Mouse (Mus musculus) embryonic facial prominence, embryonic 14.5 days (tissue): Measurements from ENCODE around the gene Lrrc17. TPM values are rescaled to one million over a fixed set of nuclear protein-coding genes. Genes with fewer than 3 reads are reported as not detected.

Source experiments
- ATAC-seq: fragments of 200-750 bp; cut with Nextera tagmentation; 2 replicates; pipeline ENCODE4 v1.8.0; 2017; ENCODE audit warnings: low read depth, moderate number of reproducible peaks, moderate TSS enrichment
- DNase-seq: peaks from one replicate; pipeline ENCODE4 v3.0.0-alpha.2; 2015; ENCODE audit warnings: low spot score
- H3K27ac ChIP-seq: fragments of 300-500 bp; sonication (generic); replicated peaks from 2 replicates; pipeline ENCODE4 v1.5.1; 2014; ENCODE audit warnings: low read depth, mild to moderate bottlenecking, low read length, moderate library complexity
- H3K27me3 ChIP-seq: fragments of 300-500 bp; sonication (generic); replicated peaks from 2 replicates; pipeline ENCODE4 v1.6.1; 2014; ENCODE audit warnings: low read length; ENCODE audit not compliant: control insufficient read depth, insufficient read depth
- H3K36me3 ChIP-seq: fragments of 300-500 bp; sonication (generic); 2 replicates; pipeline ENCODE4 v1.6.1; 2014; ENCODE audit warnings: low read length, mixed read lengths; ENCODE audit not compliant: control insufficient read depth, insufficient read depth
- H3K4me1 ChIP-seq: fragments of 300-500 bp; sonication (generic); 2 replicates; pipeline ENCODE4 v1.6.1; 2014; ENCODE audit warnings: antibody characterized with exemption, low read length; ENCODE audit not compliant: control insufficient read depth, insufficient read depth
- H3K4me2 ChIP-seq: fragments of 300-500 bp; sonication (generic); 2 replicates; pipeline ENCODE4 v1.6.1; 2014; ENCODE audit warnings: low read depth, mild to moderate bottlenecking, low read length, moderate library complexity, mixed read lengths
- H3K4me3 ChIP-seq: fragments of 300-500 bp; sonication (generic); 2 replicates; pipeline ENCODE4 v1.5.1; 2014; ENCODE audit warnings: low read depth, mild to moderate bottlenecking, low read length
- H3K9ac ChIP-seq: fragments of 300-500 bp; sonication (generic); 2 replicates; pipeline ENCODE4 v1.6.1; 2014; ENCODE audit warnings: low read depth, mild to moderate bottlenecking, low read length, moderate library complexity, mixed read lengths
- H3K9me3 ChIP-seq: fragments of 300-500 bp; sonication (generic); 2 replicates; pipeline ENCODE4 v1.6.1; 2016; ENCODE audit warnings: low read length; ENCODE audit not compliant: control insufficient read depth
- WGBS: fragments of 180-500 bp; shearing (Covaris S2); extraction: QIAGEN DNeasy Blood & Tissue Kit; methylation state at CpG from one replicate; pipeline ENCODE4 v1.1.7; 2014; 5-methylcytosine and 5-hydroxymethylcytosine counted together
- polyA plus RNA-seq: library from polyadenylated mRNA; unstranded; fragments of >200 nt; fragmentation: Nextera tagmentation; extraction: Ambion mirVana; gene quantifications from 2 replicates; pipeline ENCODE4 v1.2.1, GENCODE M21; 2014

Lrrc17 gene
- polyA plus RNA-seq, 1 experiment from 2014 or later = 138 TPM

- ATAC-seq = no peak
- Histone ChIP-seq H3K36me3 (peaks cover 64% of the 10 kb centered on the region), H3K4me1 (0 out of 2 replicates have a peak, but pooled peaks cover under 1% of the 10 kb centered on the region), H3K4me2 (no peak overlapping the region), H3K4me3 (no peak overlapping the region), H3K9me3 (no peaks in the 10 kb centered on the region), H3K9ac (no peak overlapping the region), H3K27me3 (no peaks in the 10 kb centered on the region), H3K27ac (no peak overlapping the region)
- DNase-seq = no peak
- 72% methylated on average over 3 of the region's 3 CpGs for WGBS
Observed at GRCm38 (mm10) chr5:21572764-21573416, 29.5 kb downstream of the Lrrc17 start.

- 67% methylated on average over 21 of the region's 21 CpGs for WGBS
- H3K27ac ChIP-seq = no peak overlapping the region
Observed at GRCm38 (mm10) chr5:21574386-21575209, 31.2 kb downstream of the Lrrc17 start.

DNA sequence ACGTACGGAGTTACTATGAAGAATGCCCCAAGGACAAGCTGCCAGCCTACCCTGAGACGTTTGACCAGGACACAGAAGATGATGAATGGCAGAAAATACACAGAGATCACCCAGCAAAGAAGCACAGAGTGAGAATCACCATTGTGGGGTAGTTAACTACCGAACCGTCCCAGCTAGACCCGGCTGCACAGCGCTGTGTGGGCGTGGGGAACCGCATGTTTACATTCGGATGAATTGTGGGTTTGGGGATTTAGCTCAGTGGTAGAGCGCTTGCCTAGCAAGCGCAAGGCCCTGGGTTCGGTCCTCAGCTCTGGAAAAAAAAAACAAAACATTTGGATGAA, 31.8 kb downstream of the Lrrc17 start:
- no peak for ATAC-seq

More at GRCm38 (mm10) chr5:21574386-21575209, 31.2 kb downstream of the Lrrc17 start:
- peaks cover 60% of the 10 kb centered on the region for H3K36me3 ChIP-seq
- no peaks in the 10 kb centered on the region for H3K9me3 ChIP-seq
- no peaks in the 10 kb centered on the region for H3K4me1 ChIP-seq
- no peaks in the 10 kb centered on the region for H3K27me3 ChIP-seq
- no peak for ATAC-seq
- no peak overlapping the region for H3K4me2 ChIP-seq
- DNase-seq = no peak
- no peak overlapping the region for H3K4me3 ChIP-seq
- no peak overlapping the region for H3K9ac ChIP-seq

DNA sequence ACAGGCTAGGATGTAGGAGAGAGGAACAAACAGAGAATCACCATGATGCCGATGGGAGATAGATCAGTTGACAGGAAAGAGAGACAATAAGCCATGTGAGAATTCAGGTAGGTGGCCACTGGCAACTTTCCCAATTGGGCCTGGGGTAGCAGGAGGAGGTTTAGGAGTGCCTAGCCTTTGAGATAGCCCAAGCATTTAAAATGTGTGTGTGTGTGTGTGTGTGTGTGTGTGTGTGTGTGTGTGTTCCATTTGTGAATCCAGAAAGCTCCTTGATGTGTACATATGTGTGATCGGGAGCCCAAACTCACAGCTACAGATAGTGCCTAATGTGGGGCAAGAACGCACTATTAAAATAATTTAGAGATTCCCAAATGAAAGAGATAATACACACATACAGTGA, 34.8 kb downstream of the Lrrc17 start:
- no peaks in the 10 kb centered on the region for H3K4me1 ChIP-seq
- no peak for DNase-seq
- no peaks in the 10 kb centered on the region for H3K9me3 ChIP-seq
- no peak overlapping the region for H3K4me3 ChIP-seq
- no peak overlapping the region for H3K9ac ChIP-seq
- no peaks in the 10 kb centered on the region for H3K27me3 ChIP-seq
- H3K27ac ChIP-seq = no peak overlapping the region
- no peak for ATAC-seq
- H3K36me3 ChIP-seq = peaks cover 33% of the 10 kb centered on the region
- no peak overlapping the region for H3K4me2 ChIP-seq
- 92% methylated on average over 3 of the region's 3 CpGs for WGBS

More for the DNA sequence above, 31.8 kb downstream of the Lrrc17 start:
- DNase-seq = no peak
- Histone ChIP-seq H3K9me3 (no peaks in the 10 kb centered on the region), H3K27me3 (no peaks in the 10 kb centered on the region), H3K4me2 (no peak overlapping the region), H3K36me3 (peaks cover 54% of the 10 kb centered on the region), H3K9ac (no peak overlapping the region), H3K4me1 (no peaks in the 10 kb centered on the region), H3K27ac (no peak overlapping the region), H3K4me3 (no peak overlapping the region)
- WGBS = 77% methylated on average over 13 of the region's 13 CpGs

- ATAC-seq = no peak
- peak; percentile 45 for DNase-seq
- Histone ChIP-seq H3K4me3 (no peak overlapping the region), H3K9me3 (no peaks in the 10 kb centered on the region), H3K4me1 (no peaks in the 10 kb centered on the region), H3K27ac (no peak overlapping the region), H3K27me3 (no peaks in the 10 kb centered on the region), H3K4me2 (no peak overlapping the region), H3K36me3 (no peaks in the 10 kb centered on the region), H3K9ac (no peak overlapping the region)
- WGBS = 53% methylated on average over 6 of the region's 6 CpGs
Observed at GRCm38 (mm10) chr5:21586763-21587162, 43.4 kb downstream of the Lrrc17 start.

DNA sequence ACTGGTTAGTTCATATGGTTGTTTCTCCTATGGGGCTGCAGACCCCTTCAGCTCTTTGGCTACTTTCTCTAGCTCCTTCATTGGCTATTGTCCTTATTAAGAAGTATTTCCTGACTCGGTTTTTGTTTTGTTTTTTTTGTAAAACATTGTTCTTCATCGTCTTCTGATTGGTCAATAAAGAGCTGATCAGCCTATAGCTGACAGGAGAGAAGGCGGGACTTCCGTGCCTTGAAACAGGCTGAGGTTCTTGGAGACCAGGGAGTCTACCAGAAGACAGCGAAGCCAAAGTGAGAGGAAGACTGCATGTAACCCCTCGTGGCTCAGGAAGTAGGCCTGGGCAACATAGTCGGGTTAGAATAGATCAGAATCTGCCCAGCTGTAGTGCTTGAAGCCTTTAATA, 44.3 kb downstream of the Lrrc17 start:
- ATAC-seq = no peak
- Histone ChIP-seq H3K4me3 (no peak overlapping the region), H3K9me3 (no peaks in the 10 kb centered on the region), H3K27me3 (no peaks in the 10 kb centered on the region), H3K27ac (no peak overlapping the region), H3K4me2 (no peak overlapping the region), H3K9ac (no peak overlapping the region), H3K4me1 (peaks cover 3% of the 10 kb centered on the region; the same call in 1 of the 2 replicates), H3K36me3 (no peaks in the 10 kb centered on the region)
- DNase-seq = no peak
- 73% methylated on average over 7 of the region's 7 CpGs for WGBS

DNA sequence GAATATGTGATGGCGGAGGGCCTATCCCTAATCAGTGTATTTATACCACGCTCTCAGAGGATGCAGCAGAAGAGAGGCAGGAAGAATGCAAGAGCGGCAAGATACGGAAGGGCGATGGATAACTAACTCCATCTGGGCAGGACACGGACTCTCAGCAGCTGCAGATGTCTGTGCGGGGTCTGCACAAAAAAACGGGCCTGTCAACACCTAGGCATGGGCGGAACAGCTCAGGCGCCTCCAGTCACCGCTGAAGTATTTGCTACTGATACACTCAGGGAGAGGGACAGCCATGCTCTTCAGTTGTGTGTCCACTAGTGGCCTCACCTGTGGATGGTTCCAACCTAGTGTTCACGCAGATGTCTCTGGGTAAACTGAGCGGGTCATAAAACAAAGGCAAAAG, 44.9 kb downstream of the Lrrc17 start:
- ATAC-seq (no peak), DNase-seq (peak; percentile 39)
- Histone ChIP-seq H3K4me2 (no peak overlapping the region), H3K4me1 (peaks cover 6% of the 10 kb centered on the region; the same call in 1 of the 2 replicates), H3K27ac (no peak overlapping the region), H3K9me3 (no peaks in the 10 kb centered on the region), H3K27me3 (no peaks in the 10 kb centered on the region), H3K9ac (no peak overlapping the region), H3K4me3 (no peak overlapping the region), H3K36me3 (no peaks in the 10 kb centered on the region)
- 62% methylated on average over 13 of the region's 13 CpGs for WGBS

DNA sequence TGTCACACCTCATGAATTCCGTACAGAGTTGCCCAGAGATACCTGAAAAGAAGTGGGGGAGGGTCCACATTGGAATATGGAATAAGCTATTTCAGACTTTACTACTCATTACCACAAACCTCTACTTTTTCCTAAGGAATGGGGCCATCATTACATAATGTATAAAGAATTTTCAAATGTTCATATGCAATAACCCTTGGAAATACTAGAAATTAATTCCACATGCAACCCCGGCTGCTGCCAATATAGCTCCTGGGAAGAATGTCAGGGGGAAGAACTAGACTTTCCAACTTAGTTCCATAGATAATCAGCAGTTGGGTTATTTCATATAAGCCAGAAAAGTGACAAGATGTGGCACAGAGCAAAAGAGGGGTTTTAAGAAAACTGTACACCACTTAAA, 48.7 kb downstream of the Lrrc17 start:
- H3K27ac ChIP-seq = no peak overlapping the region
- no peak overlapping the region for H3K9ac ChIP-seq
- DNase-seq = peak; percentile 60
- no peak overlapping the region for H3K4me2 ChIP-seq
- no peaks in the 10 kb centered on the region for H3K9me3 ChIP-seq
- H3K36me3 ChIP-seq = no peaks in the 10 kb centered on the region
- no peak overlapping the region for H3K4me3 ChIP-seq
- no peaks in the 10 kb centered on the region for H3K27me3 ChIP-seq
- H3K4me1 ChIP-seq = peaks cover 6% of the 10 kb centered on the region; the same call in 1 of the 2 replicates
- no peak for ATAC-seq
- WGBS = 51% methylated on average over 2 of the region's 2 CpGs
